In genomic region chr1:153037353-153038345, GRCm38 (mm10) we compare ENCODE assay signal across 10 mouse cellular contexts.
DNase-seq lines count a peak whose midpoint lies in the region; ATAC-seq lines count a peak whose summit lies in the region.
"Had no signal": no experiment of that assay in that cellular context is flagged by ENCODE, and none has a peak within 500 bp of the region (broad histone marks: within the 10 kb centered on the region; RNA-seq: fewer than 3 reads in every experiment).

No protein-coding gene starts in this region.

- no peak overlapping the region for H3K4me3 ChIP-seq in heart, embryonic 12.5 days
- H3K4me3 ChIP-seq in forebrain, embryonic 15.5 days = no peak overlapping the region
- H3K4me3 ChIP-seq in heart, embryonic 11.5 days (ENCODE audit: low read depth, low read length) = no peak overlapping the region
- H3K4me3 ChIP-seq in heart, embryonic 10.5 days = no peak overlapping the region
- H3K4me3 ChIP-seq: liver, embryonic 15.5 days; myocyte had no signal

- peak; percentile 81 for DNase-seq in heart, adult 11 months
- DNase-seq in layer of hippocampus, postnatal 36 days = peak; percentile 33 to 37
- DNase-seq in heart, embryonic 10.5 days (ENCODE audit: low spot score) = no peak
- no peak for DNase-seq in urinary bladder, adult 2 months (ENCODE audit: low spot score)

- H3K36me3 ChIP-seq in heart, embryonic 12.5 days = no peaks in the 10 kb centered on the region
- H3K36me3 ChIP-seq in forebrain, embryonic 15.5 days = no peaks in the 10 kb centered on the region
- H3K36me3 ChIP-seq in heart, embryonic 11.5 days (ENCODE audit: control insufficient read depth, insufficient read depth, low read length) = no peaks in the 10 kb centered on the region
- H3K36me3 ChIP-seq in heart, embryonic 10.5 days = no peaks in the 10 kb centered on the region
- H3K36me3 ChIP-seq: liver, embryonic 15.5 days had no signal

- no peak overlapping the region for H3K9ac ChIP-seq in heart, embryonic 12.5 days
- H3K9ac ChIP-seq in forebrain, embryonic 15.5 days (replicated peaks) = no peak overlapping the region
- no peak overlapping the region for H3K9ac ChIP-seq in heart, embryonic 11.5 days (ENCODE audit: low read depth, low read length)
- H3K9ac ChIP-seq: liver, embryonic 15.5 days had no signal

- H3K27me3 ChIP-seq in heart, embryonic 12.5 days (replicated peaks) = no peaks in the 10 kb centered on the region
- no peaks in the 10 kb centered on the region for H3K27me3 ChIP-seq in forebrain, embryonic 15.5 days
- H3K27me3 ChIP-seq in heart, embryonic 11.5 days (ENCODE audit: control insufficient read depth, insufficient read depth, low read length) = no peaks in the 10 kb centered on the region
- no peaks in the 10 kb centered on the region for H3K27me3 ChIP-seq in heart, embryonic 10.5 days (ENCODE audit: insufficient read depth, poor library complexity, severe bottlenecking)
- H3K27me3 ChIP-seq: liver, embryonic 15.5 days had no signal

- peaks cover 11% of the 10 kb centered on the region; the same call in 1 of the 2 replicates for H3K9me3 ChIP-seq in heart, embryonic 12.5 days (replicated peaks)
- no peaks in the 10 kb centered on the region for H3K9me3 ChIP-seq in forebrain, embryonic 15.5 days
- 0 out of 2 replicates have a peak, but pooled peaks cover 2% of the 10 kb centered on the region for H3K9me3 ChIP-seq in heart, embryonic 11.5 days (replicated peaks; ENCODE audit: control insufficient read depth, low read length)
- H3K9me3 ChIP-seq in heart, embryonic 10.5 days = no peaks in the 10 kb centered on the region
- H3K9me3 ChIP-seq: liver, embryonic 15.5 days had no signal

- ATAC-seq in heart, embryonic 12.5 days (ENCODE audit: insufficient number of reproducible peaks, low FRiP score) = no peak
- peak; percentile 37 for ATAC-seq in CD4-positive, CD25-positive, alpha-beta regulatory T cell, adult 4 months
- peak; percentile 86 for ATAC-seq in forebrain, embryonic 15.5 days (replicated peaks)
- ATAC-seq in heart, embryonic 11.5 days (replicated peaks; ENCODE audit: insufficient number of reproducible peaks, low FRiP score, low TSS enrichment) = no peak

- no peak overlapping the region for H3K27ac ChIP-seq in heart, embryonic 12.5 days (ENCODE audit: poor library complexity, severe bottlenecking)
- peak overlapping the region; percentile 91 for H3K27ac ChIP-seq in forebrain, embryonic 15.5 days (replicated peaks)
- H3K27ac ChIP-seq in heart, embryonic 11.5 days (ENCODE audit: low read depth, low read length) = no peak overlapping the region
- H3K27ac ChIP-seq in heart, embryonic 10.5 days = no peak overlapping the region
- H3K27ac ChIP-seq: liver, embryonic 15.5 days had no signal

- H3K4me2 ChIP-seq in heart, embryonic 12.5 days = no peak overlapping the region
- no peak overlapping the region for H3K4me2 ChIP-seq in forebrain, embryonic 15.5 days (replicated peaks)
- H3K4me2 ChIP-seq in heart, embryonic 11.5 days = no peak overlapping the region
- H3K4me2 ChIP-seq: liver, embryonic 15.5 days had no signal

- WGBS in heart, embryonic 12.5 days = 69% methylated on average over 10 of the region's 10 CpGs
- 39% methylated on average over 10 of the region's 10 CpGs for WGBS in forebrain, embryonic 15.5 days
- WGBS in heart, embryonic 11.5 days (ENCODE audit: insufficient replicate concordance) = 69% methylated on average over 10 of the region's 10 CpGs
- WGBS in heart, embryonic 10.5 days = 71% methylated on average over 10 of the region's 10 CpGs

- H3K4me1 ChIP-seq in heart, embryonic 12.5 days (replicated peaks) = peaks cover 30% of the 10 kb centered on the region
- peaks cover 43% of the 10 kb centered on the region for H3K4me1 ChIP-seq in forebrain, embryonic 15.5 days
- H3K4me1 ChIP-seq in heart, embryonic 11.5 days (ENCODE audit: control insufficient read depth, insufficient read depth, low read length) = peaks cover 16% of the 10 kb centered on the region
- H3K4me1 ChIP-seq in heart, embryonic 10.5 days = peaks cover 37% of the 10 kb centered on the region

Comparison
In these comparisons a context has a peak if more than half of its experiments do, and no peak if none do; other contexts are left out.
1. DNase-seq: peak in heart, adult 11 months (single experiment) and layer of hippocampus, postnatal 36 days (2 of 2); none in heart, embryonic 10.5 days (single experiment) and urinary bladder, adult 2 months (single experiment).
2. ATAC-seq: peak in CD4-positive, CD25-positive, alpha-beta regulatory T cell, adult 4 months (single experiment) and forebrain, embryonic 15.5 days (single experiment); none in heart, embryonic 12.5 days (single experiment) and heart, embryonic 11.5 days (single experiment).